Mouse (Mus musculus) limb, embryonic 14.5 days (tissue): ENCODE measurements around the gene Lrp3. TPM values are rescaled to one million over a fixed set of nuclear protein-coding genes. Genes with fewer than 3 reads are reported as not detected.
"Not testable (repeated sequence)": the region's sequence is repeated elsewhere in the genome, so short reads cannot be mapped to it uniquely, and the experiment has no call there.

ENCODE experiments used
- ATAC-seq: fragments of 200-750 bp; cut with Nextera tagmentation; 2 replicates; pipeline ENCODE4 v1.8.0; 2017; ENCODE audit warnings: low read depth, moderate number of reproducible peaks, moderate TSS enrichment; ENCODE audit not compliant: low FRiP score
- DNase-seq: peaks from one replicate; pipeline ENCODE4 v3.0.0-alpha.2; 2015; ENCODE audit warnings: low spot score
- H3K27ac ChIP-seq: fragments of 300-500 bp; sonication (generic); replicated peaks from 2 replicates; pipeline ENCODE4 v1.5.1; 2014; ENCODE audit warnings: low read depth, mild to moderate bottlenecking, low read length, moderate library complexity, mixed read lengths
- H3K27me3 ChIP-seq: fragments of 300-500 bp; sonication (generic); 2 replicates; pipeline ENCODE4 v1.6.1; 2014; ENCODE audit warnings: low read length, mixed read lengths; ENCODE audit not compliant: control insufficient read depth, insufficient read depth
- H3K36me3 ChIP-seq: fragments of 300-500 bp; sonication (generic); 2 replicates; pipeline ENCODE4 v1.6.1; 2014; ENCODE audit warnings: mild to moderate bottlenecking, low read length, moderate library complexity, mixed read lengths; ENCODE audit not compliant: control insufficient read depth, insufficient read depth
- H3K4me1 ChIP-seq: fragments of 300-500 bp; sonication (generic); 2 replicates; pipeline ENCODE4 v1.6.1; 2014; ENCODE audit warnings: antibody characterized with exemption, low read length, mixed read lengths; ENCODE audit not compliant: control insufficient read depth, insufficient read depth
- H3K4me2 ChIP-seq: fragments of 300-500 bp; sonication (generic); replicated peaks from 2 replicates; pipeline ENCODE4 v1.6.1; 2014; ENCODE audit warnings: low read depth, mild to moderate bottlenecking, low read length, moderate library complexity; ENCODE audit not compliant: severe bottlenecking
- H3K4me3 ChIP-seq: fragments of 300-500 bp; sonication (generic); replicated peaks from 2 replicates; pipeline ENCODE4 v1.5.1; 2014; ENCODE audit warnings: low read length
- H3K9ac ChIP-seq: fragments of 300-500 bp; sonication (generic); 2 replicates; pipeline ENCODE4 v1.6.1; 2014; ENCODE audit warnings: mild to moderate bottlenecking, low read depth, low read length, moderate library complexity; ENCODE audit not compliant: severe bottlenecking
- H3K9me3 ChIP-seq: fragments of 300-500 bp; sonication (generic); 2 replicates; pipeline ENCODE4 v1.6.1; 2016; ENCODE audit warnings: low read length; ENCODE audit not compliant: control insufficient read depth
- POLR2A ChIP-seq: fragments of 200-500 bp; IDR thresholded peaks from 2 replicates; pipeline ENCODE4 v1.8.0; 2012; ENCODE audit warnings: inconsistent platforms, mild to moderate bottlenecking, moderate library complexity, borderline replicate concordance; ENCODE audit not compliant: insufficient read depth, insufficient read length; ENCODE audit errors: extremely low read depth
- WGBS: fragments of 180-500 bp; shearing (Covaris S2); extraction: QIAGEN DNeasy Blood & Tissue Kit; methylation state at CpG from one replicate; pipeline ENCODE4 v1.1.7; 2014; 5-methylcytosine and 5-hydroxymethylcytosine counted together
- polyA plus RNA-seq, 2 experiments: library from polyadenylated mRNA; depleted of rRNA in 1 of 2; stranded (reverse) in 1 of 2; unstranded in 1 of 2; fragments of >200 nt; fragmentation: Nextera tagmentation in 1 of 2; extraction: Ambion mirVana in 1 of 2; gene quantifications; 2 replicates each; pipeline versions ENCODE4 v1.2.1 to v1.2.3; 2012 to 2014

Gene Lrp3
- polyA plus RNA-seq, 2 experiments: 11.7 to 31.7 TPM

GRCm38 (mm10) chr7:35252041-35252558 lies 36.8 kb upstream of the Lrp3 start:
- no peak for TF ChIP-seq POLR2A
- Histone ChIP-seq H3K9me3 (no peaks in the 10 kb centered on the region), H3K27me3 (no peaks in the 10 kb centered on the region), H3K27ac (no peak overlapping the region), H3K4me3 (0 out of 2 replicates have a peak overlapping the region, but pooled peaks have one; percentile 6), H3K36me3 (no peaks in the 10 kb centered on the region), H3K9ac (no peak overlapping the region), H3K4me2 (peak overlapping the region; percentile 22; the same call in 1 of the 2 replicates), H3K4me1 (0 out of 2 replicates have a peak, but pooled peaks cover 3% of the 10 kb centered on the region)
- peak; percentile 37; the same call in 1 of the 2 replicates for ATAC-seq
- DNase-seq: peak; percentile 34
- 13% methylated on average over 12 of the region's 13 CpGs for WGBS

- not testable (repeated sequence) for H3K9me3 ChIP-seq, H3K4me1 ChIP-seq
- WGBS: 64% methylated on average over 2 of the region's 3 CpGs
Measured at GRCm38 (mm10) chr7:35237935-35238334, 22.6 kb upstream of the Lrp3 start.

DNA sequence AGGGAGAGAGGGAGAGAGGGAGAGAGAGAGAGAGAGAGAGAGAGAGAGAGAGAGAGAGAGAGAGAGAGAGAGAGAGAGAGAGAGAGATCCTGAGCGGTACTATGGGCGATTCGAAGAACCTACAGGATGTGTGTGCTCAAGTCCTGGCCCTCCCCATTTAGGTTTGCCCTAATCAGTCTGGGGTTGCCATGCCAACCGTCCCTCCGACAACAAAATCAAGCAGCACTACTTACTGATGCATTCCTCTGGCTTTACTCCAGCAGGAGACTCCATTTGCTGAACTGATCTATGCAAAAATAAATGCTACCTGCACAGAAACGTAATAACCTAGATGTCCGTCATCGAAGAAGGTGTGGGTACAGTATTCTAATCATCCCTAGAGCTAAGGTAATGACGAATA lies 20.0 kb upstream of the Lrp3 start:
- Histone ChIP-seq H3K27me3 (no peaks in the 10 kb centered on the region), H3K4me3 (peak overlapping the region; percentile 47), H3K27ac (peak overlapping the region; percentile 22; the same call in 1 of the 2 replicates), H3K36me3 (no peaks in the 10 kb centered on the region), H3K4me2 (peak overlapping the region; percentile 35), H3K9me3 (peaks cover 5% of the 10 kb centered on the region; the same call in 1 of the 2 replicates), H3K9ac (no peak overlapping the region; the same call in 1 of the 2 replicates), H3K4me1 (no peaks in the 10 kb centered on the region)
- no peak for TF ChIP-seq POLR2A
- 18% methylated on average over 9 of the region's 9 CpGs for WGBS
- DNase-seq (peak; percentile 73), ATAC-seq (0 out of 2 replicates have a peak, but pooled peaks have one; percentile 54)

More at GRCm38 (mm10) chr7:35237935-35238334, 22.6 kb upstream of the Lrp3 start:
- not testable (repeated sequence) for H3K27me3 ChIP-seq, H3K9ac ChIP-seq, H3K4me3 ChIP-seq, ATAC-seq, H3K4me2 ChIP-seq, H3K27ac ChIP-seq, H3K36me3 ChIP-seq, DNase-seq

GRCm38 (mm10) chr7:35234361-35235245 lies 19.3 kb upstream of the Lrp3 start:
- ATAC-seq (peak; percentile 98), DNase-seq (peak; percentile 100)
- H3K4me2 ChIP-seq: peak overlapping the region; percentile 50
- H3K27me3 ChIP-seq: no peaks in the 10 kb centered on the region
- H3K9ac ChIP-seq: peak overlapping the region; percentile 65
- WGBS: under 1% methylated on average over 45 of the region's 45 CpGs
- no peaks in the 10 kb centered on the region for H3K4me1 ChIP-seq
- H3K36me3 ChIP-seq: no peaks in the 10 kb centered on the region
- H3K27ac ChIP-seq: peak overlapping the region; percentile 93
- H3K4me3 ChIP-seq: peak overlapping the region; percentile 47
- H3K9me3 ChIP-seq: peaks cover 5% of the 10 kb centered on the region; the same call in 1 of the 2 replicates
- TF ChIP-seq POLR2A: peak; percentile 81; the same call in 1 of the 2 replicates

GRCm38 (mm10) chr7:35233861-35234260 lies 18.6 kb upstream of the Lrp3 start:
- peak overlapping the region; percentile 93 for H3K27ac ChIP-seq
- no peaks in the 10 kb centered on the region for H3K27me3 ChIP-seq
- H3K9me3 ChIP-seq: peaks cover 5% of the 10 kb centered on the region; the same call in 1 of the 2 replicates
- DNase-seq (peak; percentile 19), ATAC-seq (no peak)
- no peak for TF ChIP-seq POLR2A
- peak overlapping the region; percentile 47 for H3K4me3 ChIP-seq
- 47% methylated on average over 12 of the region's 12 CpGs for WGBS
- H3K9ac ChIP-seq: peak overlapping the region; percentile 65
- no peaks in the 10 kb centered on the region for H3K36me3 ChIP-seq
- H3K4me1 ChIP-seq: no peaks in the 10 kb centered on the region
- H3K4me2 ChIP-seq: peak overlapping the region; percentile 50
